Mouse (Mus musculus) small intestine, adult 2 months (tissue): ENCODE results near the gene Arel1.

ENCODE experiments used
- CTCF ChIP-seq: fragments of 200-500 bp; IDR thresholded peaks from 2 replicates; pipeline ENCODE4 v1.5.1; 2012; ENCODE audit warnings: low read depth, mild to moderate bottlenecking, control low read depth, inconsistent platforms, low read length, moderate library complexity, mixed read lengths; ENCODE audit not compliant: insufficient replicate concordance, insufficient read length; ENCODE audit errors: extremely low read depth
- POLR2A ChIP-seq: fragments of 200-500 bp; IDR thresholded peaks from 2 replicates; pipeline ENCODE4 v1.6.1; 2012; ENCODE audit warnings: low read depth, mild to moderate bottlenecking, control low read depth, inconsistent platforms, low read length, moderate library complexity

DNA sequence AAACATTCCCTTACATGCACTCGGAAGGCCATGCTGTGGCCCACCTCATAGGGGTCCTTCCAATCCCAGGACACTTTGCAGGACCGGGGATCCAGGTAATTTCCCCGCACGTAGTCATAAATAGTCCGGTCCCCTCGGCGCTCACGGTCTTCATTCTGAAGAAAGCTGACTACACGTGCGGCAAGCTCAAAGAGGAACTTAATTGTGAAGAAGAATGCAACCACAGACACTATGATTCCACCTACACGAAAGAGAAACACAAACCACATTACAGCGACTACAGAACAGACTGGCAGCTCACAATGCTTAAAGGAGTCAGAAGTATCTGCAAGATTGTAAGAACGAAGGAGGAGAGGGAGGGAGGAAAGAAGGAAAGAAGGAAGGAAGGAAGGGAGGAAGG is 29.0 kb downstream of the Arel1 start:
- no peak for TF ChIP-seq POLR2A
- no peak for TF ChIP-seq CTCF
